Mouse (Mus musculus): Measurements from ENCODE around the gene Heatr5a. TPM values are rescaled to one million over a fixed set of nuclear protein-coding genes. Genes with fewer than 3 reads are reported as not detected.

The Heatr5a gene
- polyA plus RNA-seq (2015; fragmentation: Nextera tagmentation; extraction: Ambion mirVana): 5.2 and 5.5 TPM in 2 replicates

DNA sequence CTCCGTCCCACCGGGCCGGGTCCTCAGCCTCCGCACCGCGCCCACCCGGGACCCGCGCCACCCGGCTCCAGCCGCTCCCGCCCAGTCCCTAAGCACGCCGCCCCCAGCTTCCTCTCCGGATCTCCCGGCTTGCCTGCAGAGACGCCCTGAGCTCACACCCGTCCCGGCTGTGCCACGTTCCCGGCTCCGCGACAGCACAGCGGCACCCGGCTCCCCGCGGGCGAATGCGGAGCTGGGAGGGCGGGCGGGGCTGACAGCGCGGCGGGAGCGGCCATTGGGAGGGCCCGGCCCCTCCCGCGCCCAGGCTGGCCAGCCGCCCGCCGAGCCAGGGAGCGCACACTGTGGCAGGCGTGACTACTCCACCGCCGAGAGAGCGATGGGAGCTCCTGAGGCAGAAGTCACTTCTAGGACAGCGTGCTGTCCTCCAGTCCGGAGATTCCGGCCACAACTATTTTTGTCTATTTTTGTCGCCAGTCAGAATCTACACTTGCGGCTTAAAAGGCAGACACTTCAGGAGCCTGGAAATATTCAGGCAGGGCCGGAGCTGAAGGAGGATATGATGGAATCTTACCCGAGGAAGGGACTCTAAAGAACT, at the start of gene Heatr5a:
Heatr5a (minus strand) TSS at position 252 of the 595 bp plus-strand sequence.
- ATAC-seq (ENCODE audit: low read depth): peak; percentile 97
- peak within 1 kb of the TSS; percentile 85 for H3K27ac ChIP-seq (replicated peaks)
- no peaks in the 10 kb centered on the region for H3K36me3 ChIP-seq
- under 1% methylated on average over 53 of the region's 53 CpGs for WGBS
- H3K4me1 ChIP-seq (replicated peaks): peaks cover 19% of the 10 kb centered on the region
- H3K9me3 ChIP-seq: no peaks in the 10 kb centered on the region
- no peaks in the 10 kb centered on the region for H3K27me3 ChIP-seq
- H3K4me2 ChIP-seq: peak within 1 kb of the TSS; percentile 72
- peak within 1 kb of the TSS; percentile 85 for H3K9ac ChIP-seq
- H3K4me3 ChIP-seq: peak within 1 kb of the TSS; percentile 96

DNA sequence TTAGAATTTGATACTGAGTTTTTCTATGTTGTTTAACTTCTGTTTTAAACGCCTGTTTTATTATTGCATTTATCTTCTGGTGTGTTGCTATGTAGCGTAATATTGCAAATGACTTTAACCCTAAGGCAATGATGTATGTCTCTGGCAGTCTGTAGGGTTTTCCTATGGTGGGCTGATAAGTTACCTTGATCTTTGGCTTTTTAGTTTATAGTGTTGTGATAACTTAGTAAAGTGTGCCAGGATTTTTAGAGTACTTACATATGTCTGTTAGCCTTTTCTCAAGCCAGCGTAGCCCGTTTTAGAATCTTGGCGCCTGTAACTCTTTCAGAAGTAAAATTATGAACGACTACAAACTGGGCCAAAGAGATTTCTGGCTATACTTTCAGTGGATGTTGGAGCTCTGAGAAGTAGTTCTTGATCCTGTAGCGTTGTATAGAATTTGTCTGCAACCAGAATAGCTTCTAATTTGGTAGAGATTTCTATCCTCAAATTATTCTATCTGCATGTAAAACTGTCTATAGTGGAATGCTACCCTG, 43.4 kb upstream of the Heatr5a start:
- Histone ChIP-seq H3K9me3 (no peaks in the 10 kb centered on the region), H3K36me3 (no peaks in the 10 kb centered on the region), H3K4me1 (replicated peaks) (peaks cover 7% of the 10 kb centered on the region; the same call in 1 of the 2 replicates), H3K27ac (replicated peaks) (no peak overlapping the region), H3K9ac (no peak overlapping the region), H3K4me3 (no peak overlapping the region), H3K4me2 (no peak overlapping the region), H3K27me3 (no peaks in the 10 kb centered on the region)
- 91% methylated on average over 7 of the region's 7 CpGs for WGBS
- ATAC-seq (ENCODE audit: low read depth): no peak

GRCm38 (mm10) chr12:52014044-52014443, 42.9 kb upstream of the Heatr5a start:
- ATAC-seq (ENCODE audit: low read depth): no peak
- WGBS: 88% methylated on average over 11 of the region's 11 CpGs
- Histone ChIP-seq H3K27ac (replicated peaks) (no peak overlapping the region), H3K9ac (no peak overlapping the region), H3K4me3 (no peak overlapping the region), H3K4me2 (no peak overlapping the region), H3K9me3 (no peaks in the 10 kb centered on the region), H3K36me3 (no peaks in the 10 kb centered on the region), H3K27me3 (no peaks in the 10 kb centered on the region), H3K4me1 (replicated peaks) (peaks cover 7% of the 10 kb centered on the region; the same call in 1 of the 2 replicates)

DNA sequence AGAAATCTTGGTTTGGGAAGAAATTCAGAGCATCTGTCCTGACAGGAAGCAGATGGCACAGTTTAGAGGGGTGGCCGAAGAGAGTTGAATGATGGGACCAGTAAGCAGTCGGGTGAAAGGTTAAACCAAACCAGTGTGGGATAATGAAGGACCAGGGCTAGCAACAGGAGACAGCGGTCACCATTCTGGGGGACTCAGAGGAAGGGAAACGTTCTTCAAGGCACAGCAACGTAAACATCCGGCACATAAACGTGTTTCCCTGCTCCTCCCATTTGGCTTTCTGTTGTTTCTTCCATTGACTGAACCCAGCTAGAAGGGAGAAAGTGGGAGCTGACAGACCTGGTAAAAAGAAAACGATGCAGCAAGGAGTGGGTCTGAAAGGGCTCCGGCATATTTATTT, 42.2 kb upstream of the Heatr5a start:
- no peak overlapping the region for H3K27ac ChIP-seq (replicated peaks)
- H3K9ac ChIP-seq: no peak overlapping the region
- H3K36me3 ChIP-seq: no peaks in the 10 kb centered on the region
- no peak overlapping the region for H3K4me2 ChIP-seq
- H3K4me1 ChIP-seq (replicated peaks): peaks cover 7% of the 10 kb centered on the region; the same call in 1 of the 2 replicates
- H3K27me3 ChIP-seq: no peaks in the 10 kb centered on the region
- H3K4me3 ChIP-seq: no peak overlapping the region
- WGBS: 51% methylated on average over 9 of the region's 9 CpGs
- ATAC-seq (ENCODE audit: low read depth): no peak
- H3K9me3 ChIP-seq: no peaks in the 10 kb centered on the region

DNA sequence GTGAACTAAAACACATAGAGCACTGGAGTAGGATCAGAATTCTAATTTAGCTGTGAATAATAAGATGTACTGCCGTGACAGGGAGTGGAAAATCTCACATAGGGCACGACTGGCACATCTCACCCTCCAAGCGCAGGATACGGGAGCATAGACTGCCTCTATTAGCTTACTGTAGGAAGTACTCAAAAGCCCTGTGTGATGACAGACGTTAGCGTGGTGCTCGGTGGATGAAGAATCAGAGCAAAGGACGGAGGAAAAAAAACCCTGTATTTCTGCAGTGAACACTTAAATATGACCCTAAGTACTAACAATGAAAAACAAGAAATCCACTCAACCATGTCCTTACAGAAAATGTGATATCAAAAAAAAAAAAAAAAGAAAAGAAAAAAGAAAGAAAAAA, 41.0 kb upstream of the Heatr5a start:
- H3K9ac ChIP-seq: no peak overlapping the region
- H3K27ac ChIP-seq (replicated peaks): no peak overlapping the region
- 83% methylated on average over 8 of the region's 8 CpGs for WGBS
- no peaks in the 10 kb centered on the region for H3K27me3 ChIP-seq
- H3K4me3 ChIP-seq: no peak overlapping the region
- no peak for ATAC-seq (ENCODE audit: low read depth)
- H3K9me3 ChIP-seq: no peaks in the 10 kb centered on the region
- H3K4me2 ChIP-seq: no peak overlapping the region
- H3K4me1 ChIP-seq (replicated peaks): peaks cover 7% of the 10 kb centered on the region; the same call in 1 of the 2 replicates
- no peaks in the 10 kb centered on the region for H3K36me3 ChIP-seq

DNA sequence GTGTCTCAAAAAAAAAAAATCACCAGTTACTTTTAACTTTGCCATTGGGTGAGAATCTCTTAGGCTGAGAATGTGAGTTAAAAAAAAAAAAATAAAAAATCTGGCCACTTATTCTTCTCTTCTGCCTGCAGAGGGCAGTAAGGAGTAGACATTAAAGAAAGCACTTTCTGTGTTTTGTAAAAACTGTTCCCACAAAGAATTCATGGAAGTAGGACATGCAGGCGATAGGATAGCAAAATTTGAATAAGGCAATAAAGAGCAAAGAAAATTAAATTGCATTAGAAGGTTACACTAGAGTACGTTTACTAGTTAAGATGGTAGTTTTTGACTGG, 39.5 kb upstream of the Heatr5a start:
- no peak overlapping the region for H3K9ac ChIP-seq
- H3K27ac ChIP-seq (replicated peaks): peak overlapping the region; percentile 24; the same call in 1 of the 2 replicates
- no peak for ATAC-seq (ENCODE audit: low read depth)
- no peaks in the 10 kb centered on the region for H3K27me3 ChIP-seq
- WGBS: 52% methylated on average over 2 of the region's 2 CpGs
- peak overlapping the region; percentile 48 for H3K4me2 ChIP-seq
- no peaks in the 10 kb centered on the region for H3K36me3 ChIP-seq
- H3K4me3 ChIP-seq: peak overlapping the region; percentile 25
- no peaks in the 10 kb centered on the region for H3K9me3 ChIP-seq
- H3K4me1 ChIP-seq (replicated peaks): peaks cover 10% of the 10 kb centered on the region; the same call in 1 of the 2 replicates

GRCm38 (mm10) chr12:52009928-52010629, 39.0 kb upstream of the Heatr5a start:
- peak overlapping the region; percentile 24; the same call in 1 of the 2 replicates for H3K27ac ChIP-seq (replicated peaks)
- H3K4me2 ChIP-seq: peak overlapping the region; percentile 48
- no peaks in the 10 kb centered on the region for H3K9me3 ChIP-seq
- H3K4me1 ChIP-seq (replicated peaks): peaks cover 16% of the 10 kb centered on the region; the same call in 1 of the 2 replicates
- H3K36me3 ChIP-seq: no peaks in the 10 kb centered on the region
- H3K27me3 ChIP-seq: no peaks in the 10 kb centered on the region
- H3K4me3 ChIP-seq: peak overlapping the region; percentile 25
- H3K9ac ChIP-seq: no peak overlapping the region
- ATAC-seq (ENCODE audit: low read depth): 0 out of 2 replicates have a peak, but pooled peaks have one; percentile 10
- WGBS: 36% methylated on average over 15 of the region's 15 CpGs

DNA sequence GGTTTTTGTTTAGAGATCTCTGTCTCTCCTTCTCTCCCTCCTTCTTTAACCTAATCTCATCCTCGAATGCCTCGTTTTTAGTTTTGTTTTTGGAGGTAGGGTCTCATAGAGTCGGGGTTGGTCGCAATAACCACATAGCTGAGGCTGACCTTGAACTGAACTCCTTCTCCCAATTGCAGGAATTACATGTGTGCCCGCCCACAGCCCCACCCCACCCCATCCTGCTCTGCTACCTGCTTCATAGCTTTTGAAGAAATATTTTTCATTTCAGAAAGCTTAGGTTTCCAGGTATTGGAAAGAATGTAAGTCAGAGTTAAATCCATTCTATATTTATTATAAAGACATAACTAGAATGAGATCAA, 35.5 kb upstream of the Heatr5a start:
- ATAC-seq (ENCODE audit: low read depth): peak; percentile 69
- H3K36me3 ChIP-seq: no peaks in the 10 kb centered on the region
- peak overlapping the region; percentile 32; the same call in 1 of the 2 replicates for H3K9ac ChIP-seq
- peak overlapping the region; percentile 77; the same call in 1 of the 2 replicates for H3K27ac ChIP-seq (replicated peaks)
- peak overlapping the region; percentile 72 for H3K4me3 ChIP-seq
- peak overlapping the region; percentile 68 for H3K4me2 ChIP-seq
- peaks cover 17% of the 10 kb centered on the region; the same call in 1 of the 2 replicates for H3K4me1 ChIP-seq (replicated peaks)
- WGBS: 51% methylated on average over 5 of the region's 5 CpGs
- no peaks in the 10 kb centered on the region for H3K9me3 ChIP-seq
- no peaks in the 10 kb centered on the region for H3K27me3 ChIP-seq

DNA sequence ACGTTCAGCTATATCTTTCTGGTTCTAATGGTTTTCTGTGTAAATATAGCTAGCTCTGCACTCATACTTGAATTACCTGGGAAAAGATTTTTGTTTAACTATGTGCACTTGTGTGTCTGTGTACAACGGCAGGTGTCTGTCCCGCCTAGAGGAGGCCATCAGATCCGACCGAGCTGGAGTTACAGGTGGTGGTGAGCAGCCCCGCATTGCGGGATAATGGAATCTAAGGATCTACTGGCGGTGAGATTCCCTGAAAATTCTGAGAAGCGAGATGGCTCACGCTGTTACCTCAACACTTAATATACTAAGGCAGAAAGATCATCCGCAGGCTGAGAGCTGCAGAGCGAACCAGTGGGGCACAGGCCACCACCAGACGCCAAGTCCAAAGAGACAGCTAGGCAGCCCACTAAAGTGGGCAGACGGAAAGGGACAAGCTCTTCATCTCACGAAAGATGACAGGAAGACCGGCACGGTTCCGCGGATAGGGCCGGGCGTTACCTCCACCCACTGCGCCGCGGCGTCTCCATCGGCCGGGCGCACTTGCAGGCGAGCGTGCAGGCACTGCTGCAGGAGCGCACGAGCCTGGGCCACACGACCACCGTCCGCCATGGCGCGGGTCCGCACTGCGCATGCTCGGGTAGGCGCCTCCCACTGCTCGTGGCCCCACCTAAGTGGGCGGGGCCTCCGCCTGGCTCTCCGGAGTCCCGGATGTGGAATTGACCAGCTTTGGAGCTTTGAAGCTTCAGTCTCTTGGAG, 34.9 kb upstream of the Heatr5a start, which contains the start of gene Dtd2:
Dtd2 (minus strand) TSS at position 625 of the 756 bp plus-strand sequence.
- Histone ChIP-seq H3K36me3 (no peaks in the 10 kb centered on the region), H3K9me3 (no peaks in the 10 kb centered on the region), H3K4me3 (peak within 1 kb of the TSS; percentile 72), H3K9ac (peak within 1 kb of the TSS; percentile 80), H3K27me3 (no peaks in the 10 kb centered on the region), H3K4me1 (replicated peaks) (peaks cover 17% of the 10 kb centered on the region; the same call in 1 of the 2 replicates), H3K27ac (replicated peaks) (peak within 1 kb of the TSS; percentile 77), H3K4me2 (peak within 1 kb of the TSS; percentile 68)
- peak; percentile 95 for ATAC-seq (ENCODE audit: low read depth)
- 3% methylated on average over 46 of the region's 46 CpGs for WGBS

GRCm38 (mm10) chr12:52002746-52003145, 31.6 kb upstream of the Heatr5a start:
- ATAC-seq (ENCODE audit: low read depth): no peak
- Histone ChIP-seq H3K36me3 (peaks cover 17% of the 10 kb centered on the region), H3K4me2 (no peak overlapping the region), H3K27me3 (no peaks in the 10 kb centered on the region), H3K9ac (no peak overlapping the region), H3K27ac (replicated peaks) (no peak overlapping the region), H3K4me1 (replicated peaks) (peaks cover 10% of the 10 kb centered on the region; the same call in 1 of the 2 replicates), H3K9me3 (no peaks in the 10 kb centered on the region), H3K4me3 (no peak overlapping the region)
- 93% methylated on average over 3 of the region's 3 CpGs for WGBS

DNA sequence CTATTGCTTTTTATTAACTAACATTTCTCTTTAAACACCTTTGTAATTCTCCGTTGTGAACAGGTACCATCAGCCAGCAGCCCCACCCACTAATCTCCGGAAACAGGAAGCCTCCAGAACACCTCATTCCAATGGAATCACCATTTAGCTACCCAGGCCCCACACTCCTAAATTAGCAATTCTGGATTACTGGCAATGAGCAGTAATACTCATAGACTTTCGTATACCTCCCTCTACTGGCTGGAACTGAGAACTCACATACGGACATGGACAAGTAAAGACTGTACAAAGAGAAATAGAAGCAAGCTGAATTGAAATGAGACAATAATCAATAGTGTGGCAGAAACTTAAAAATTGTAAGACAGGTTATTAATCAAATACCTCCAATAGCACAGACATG, 30.4 kb upstream of the Heatr5a start:
- 27% methylated on average over 4 of the region's 4 CpGs for WGBS
- no peak overlapping the region for H3K4me3 ChIP-seq
- H3K9ac ChIP-seq: no peak overlapping the region; the same call in 1 of the 2 replicates
- H3K36me3 ChIP-seq: peaks cover 21% of the 10 kb centered on the region
- no peak for ATAC-seq (ENCODE audit: low read depth)
- H3K27ac ChIP-seq (replicated peaks): no peak overlapping the region
- H3K4me1 ChIP-seq (replicated peaks): peaks cover 10% of the 10 kb centered on the region; the same call in 1 of the 2 replicates
- no peak overlapping the region for H3K4me2 ChIP-seq
- H3K27me3 ChIP-seq: no peaks in the 10 kb centered on the region
- H3K9me3 ChIP-seq: no peaks in the 10 kb centered on the region

Data from neural tube, embryonic 13.5 days (tissue).